Mouse (Mus musculus) liver, postnatal 0 days (tissue): Measurements from ENCODE around the gene Mrpl43. TPM values are rescaled to one million over a fixed set of nuclear protein-coding genes. Genes with fewer than 3 reads are reported as not detected.

Experiments used
- ATAC-seq: fragments of 200-750 bp; cut with Nextera tagmentation; 2 replicates; pipeline ENCODE4 v1.8.0; 2017; ENCODE audit warnings: mild to moderate bottlenecking, moderate library complexity
- DNase-seq: peaks from one replicate; pipeline ENCODE4 v3.0.0-alpha.2; 2016
- H3K27ac ChIP-seq: fragments of 300-500 bp; sonication (generic); 2 replicates; pipeline ENCODE4 v1.5.1; 2014; ENCODE audit warnings: antibody characterized with exemption, moderate library complexity, mild to moderate bottlenecking, low read depth
- H3K27me3 ChIP-seq: fragments of 300-500 bp; sonication (generic); 2 replicates; pipeline ENCODE4 v1.6.1; 2014; ENCODE audit warnings: low read length, control low read depth, mixed read lengths; ENCODE audit not compliant: insufficient read depth
- H3K36me3 ChIP-seq: fragments of 300-500 bp; sonication (generic); replicated peaks from 2 replicates; pipeline ENCODE4 v1.6.1; 2014; ENCODE audit warnings: mild to moderate bottlenecking, control low read depth, low read length, moderate library complexity, mixed read lengths; ENCODE audit not compliant: insufficient read depth
- H3K4me1 ChIP-seq: fragments of 300-500 bp; sonication (generic); 2 replicates; pipeline ENCODE4 v1.6.1; 2014; ENCODE audit warnings: antibody characterized with exemption, mild to moderate bottlenecking, control low read depth; ENCODE audit not compliant: insufficient read depth
- H3K4me2 ChIP-seq: fragments of 300-500 bp; sonication (generic); 2 replicates; pipeline ENCODE4 v1.6.1; 2014; ENCODE audit warnings: low read depth, mild to moderate bottlenecking, low read length, moderate library complexity, mixed read lengths
- H3K4me3 ChIP-seq: fragments of 300-500 bp; sonication (generic); 2 replicates; pipeline ENCODE4 v1.5.1; 2014; ENCODE audit warnings: low read depth, low read length
- H3K9ac ChIP-seq: fragments of 300-500 bp; sonication (generic); replicated peaks from 2 replicates; pipeline ENCODE4 v1.6.1; 2014; ENCODE audit warnings: mild to moderate bottlenecking, moderate library complexity
- H3K9me3 ChIP-seq: fragments of 300-500 bp; sonication (generic); 2 replicates; pipeline ENCODE4 v1.6.1; 2016; ENCODE audit warnings: mild to moderate bottlenecking, control low read depth, low read length, mixed read lengths
- CTCF ChIP-seq: sonication (generic); IDR thresholded peaks from 2 replicates; pipeline ENCODE4 v1.5.1; 2016; ENCODE audit warnings: antibody characterized with exemption, low read depth
- EP300 ChIP-seq: IDR thresholded peaks from 2 replicates; pipeline ENCODE4 v1.6.1; 2016; ENCODE audit warnings: antibody characterized with exemption, low read depth, mild to moderate bottlenecking
- WGBS: fragments of 180-500 bp; shearing (Covaris S2); extraction: QIAGEN DNeasy Blood & Tissue Kit; methylation state at CpG from one replicate; pipeline ENCODE4 v1.1.7; 2014; ENCODE audit not compliant: insufficient replicate concordance; 5-methylcytosine and 5-hydroxymethylcytosine counted together
- polyA plus RNA-seq: library from polyadenylated mRNA; unstranded; fragments of >200 nt; fragmentation: Nextera tagmentation; extraction: Ambion mirVana; gene quantifications from 2 replicates; pipeline ENCODE4 v1.2.1, GENCODE M21; 2015

Mrpl43 gene
- polyA plus RNA-seq, 1 experiment from 2014 or later = 43.8 TPM

GRCm38 (mm10) chr19:45017909-45018308 is 11.7 kb upstream of the Mrpl43 start:
- ATAC-seq = peak; percentile 54
- Histone ChIP-seq H3K9me3 (no peaks in the 10 kb centered on the region), H3K4me3 (peak overlapping the region; percentile 59), H3K9ac (peak overlapping the region; percentile 72), H3K27me3 (no peaks in the 10 kb centered on the region), H3K4me1 (peaks cover 36% of the 10 kb centered on the region), H3K36me3 (no peaks in the 10 kb centered on the region; the same call in 1 of the 2 replicates), H3K27ac (peak overlapping the region; percentile 87), H3K4me2 (peak overlapping the region; percentile 91)
- no peak for TF ChIP-seq EP300
- no peak for TF ChIP-seq CTCF
- 3% methylated on average over 22 of the region's 48 CpGs for WGBS
- DNase-seq = peak; percentile 79

- H3K36me3 ChIP-seq = peaks cover 2% of the 10 kb centered on the region; the same call in 1 of the 2 replicates
- peak overlapping the region; percentile 91 for H3K4me2 ChIP-seq
- H3K4me1 ChIP-seq = peaks cover 36% of the 10 kb centered on the region
- peak overlapping the region; percentile 72 for H3K9ac ChIP-seq
- H3K27me3 ChIP-seq = no peaks in the 10 kb centered on the region
- WGBS = 1% methylated on average over 25 of the region's 27 CpGs
- peak overlapping the region; percentile 87 for H3K27ac ChIP-seq
- no peaks in the 10 kb centered on the region for H3K9me3 ChIP-seq
- peak; percentile 31 for ATAC-seq
- peak; percentile 73 for DNase-seq
- H3K4me3 ChIP-seq = peak overlapping the region; percentile 59
- TF ChIP-seq CTCF (peak; percentile 48), EP300 (no peak)
Measured at GRCm38 (mm10) chr19:45017216-45017771, 11.1 kb upstream of the Mrpl43 start.

- H3K9ac ChIP-seq = peak overlapping the region; percentile 72
- DNase-seq (peak; percentile 69), ATAC-seq (no peak)
- H3K27me3 ChIP-seq = no peaks in the 10 kb centered on the region
- H3K27ac ChIP-seq = peak overlapping the region; percentile 87
- peak overlapping the region; percentile 91 for H3K4me2 ChIP-seq
- H3K4me1 ChIP-seq = peaks cover 36% of the 10 kb centered on the region
- peak overlapping the region; percentile 59 for H3K4me3 ChIP-seq
- whole genome bisulfite sequencing = 2% methylated on average over 16 of the region's 18 CpGs
- no peaks in the 10 kb centered on the region for H3K9me3 ChIP-seq
- TF ChIP-seq EP300 (no peak), CTCF (no peak)
- peaks cover 9% of the 10 kb centered on the region; the same call in 1 of the 2 replicates for H3K36me3 ChIP-seq
Measured at GRCm38 (mm10) chr19:45016341-45017215, 10.3 kb upstream of the Mrpl43 start.

- Histone ChIP-seq H3K27me3 (no peaks in the 10 kb centered on the region), H3K27ac (peak overlapping the region; percentile 87), H3K9me3 (no peaks in the 10 kb centered on the region), H3K4me1 (peaks cover 36% of the 10 kb centered on the region), H3K4me3 (peak overlapping the region; percentile 59), H3K4me2 (peak overlapping the region; percentile 91), H3K36me3 (peaks cover 16% of the 10 kb centered on the region), H3K9ac (peak overlapping the region; percentile 72)
- TF ChIP-seq EP300 (no peak), CTCF (no peak)
- ATAC-seq (no peak), DNase-seq (peak; percentile 68)
- WGBS = 1% methylated on average over 34 of the region's 34 CpGs
Measured at GRCm38 (mm10) chr19:45015518-45016281, 9.5 kb upstream of the Mrpl43 start.

- H3K4me1 ChIP-seq = peaks cover 36% of the 10 kb centered on the region
- H3K27me3 ChIP-seq = no peaks in the 10 kb centered on the region
- no peaks in the 10 kb centered on the region for H3K9me3 ChIP-seq
- TF ChIP-seq EP300 (no peak), CTCF (no peak)
- under 1% methylated on average over 24 of the region's 25 CpGs for WGBS
- DNase-seq (peak; percentile 60), ATAC-seq (peak; percentile 55)
- H3K4me2 ChIP-seq = peak overlapping the region; percentile 91
- peak overlapping the region; percentile 72 for H3K9ac ChIP-seq
- H3K36me3 ChIP-seq = peaks cover 22% of the 10 kb centered on the region
- H3K27ac ChIP-seq = peak overlapping the region; percentile 87
- H3K4me3 ChIP-seq = peak overlapping the region; percentile 59
Measured at GRCm38 (mm10) chr19:45014981-45015402, 8.8 kb upstream of the Mrpl43 start.
